Mouse (Mus musculus): ENCODE results near the gene Mon2. TPM values are rescaled to one million over a fixed set of nuclear protein-coding genes. Genes with fewer than 3 reads are reported as not detected.
"Not testable (repeated sequence)": the region's sequence is repeated elsewhere in the genome, so short reads cannot be mapped to it uniquely, and the experiment has no call there.

Gene Mon2
- polyA plus RNA-seq, 1 experiment, result 85.9 TPM

- Histone ChIP-seq H3K27ac (ENCODE audit: insufficient read depth, low read depth, low read length) (no peak overlapping the region), H3K4me3 (ENCODE audit: insufficient read depth, low read length) (no peak overlapping the region), H3K4me1 (ENCODE audit: control insufficient read depth, insufficient read depth, low read length) (no peaks in the 10 kb centered on the region)
- TF ChIP-seq POLR2A (IDR thresholded peaks at IDR 0.05; ENCODE audit: borderline replicate concordance, low read depth, low read length) (no peak), CTCF (IDR thresholded peaks at IDR 0.05; ENCODE audit: low read depth, low read length) (no peak)
Observed at GRCm38 (mm10) chr10:123032078-123032646, 44.1 kb downstream of the Mon2 start.

- Histone ChIP-seq H3K4me3 (ENCODE audit: insufficient read depth, low read length) (no peak overlapping the region), H3K4me1 (ENCODE audit: control insufficient read depth, insufficient read depth, low read length) (no peaks in the 10 kb centered on the region), H3K27ac (ENCODE audit: insufficient read depth, low read depth, low read length) (no peak overlapping the region)
- no peak for TF ChIP-seq POLR2A (IDR thresholded peaks at IDR 0.05; ENCODE audit: borderline replicate concordance, low read depth, low read length)
- TF ChIP-seq CTCF (IDR thresholded peaks at IDR 0.05; ENCODE audit: low read depth, low read length), result no peak
Observed at GRCm38 (mm10) chr10:123031449-123031848, 44.9 kb downstream of the Mon2 start.

DNA sequence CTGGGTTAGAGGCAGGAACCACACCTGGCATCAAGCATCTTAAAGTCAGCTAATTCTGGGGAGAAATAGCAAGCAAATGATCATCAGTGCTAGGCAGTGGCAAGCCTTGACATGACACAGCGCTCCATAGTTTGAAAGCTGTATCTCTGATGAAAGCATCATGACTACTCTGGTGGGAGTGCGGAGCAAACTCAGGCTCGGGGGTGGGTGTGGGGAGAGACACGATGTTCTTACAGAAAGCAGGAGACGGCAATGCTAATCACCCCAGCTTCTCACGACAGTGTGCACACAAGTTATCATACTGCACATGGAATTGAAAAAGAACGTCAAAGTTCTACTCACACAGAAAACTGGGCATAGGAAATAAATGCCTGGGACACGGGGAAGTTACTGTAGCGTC lies 45.7 kb downstream of the Mon2 start:
- no peak overlapping the region for H3K4me3 ChIP-seq (ENCODE audit: insufficient read depth, low read length)
- no peak overlapping the region for H3K27ac ChIP-seq (ENCODE audit: insufficient read depth, low read depth, low read length)
- no peaks in the 10 kb centered on the region for H3K4me1 ChIP-seq (ENCODE audit: control insufficient read depth, insufficient read depth, low read length)
- TF ChIP-seq POLR2A (IDR thresholded peaks at IDR 0.05; ENCODE audit: borderline replicate concordance, low read depth, low read length) (no peak), CTCF (IDR thresholded peaks at IDR 0.05; ENCODE audit: low read depth, low read length) (no peak)

DNA sequence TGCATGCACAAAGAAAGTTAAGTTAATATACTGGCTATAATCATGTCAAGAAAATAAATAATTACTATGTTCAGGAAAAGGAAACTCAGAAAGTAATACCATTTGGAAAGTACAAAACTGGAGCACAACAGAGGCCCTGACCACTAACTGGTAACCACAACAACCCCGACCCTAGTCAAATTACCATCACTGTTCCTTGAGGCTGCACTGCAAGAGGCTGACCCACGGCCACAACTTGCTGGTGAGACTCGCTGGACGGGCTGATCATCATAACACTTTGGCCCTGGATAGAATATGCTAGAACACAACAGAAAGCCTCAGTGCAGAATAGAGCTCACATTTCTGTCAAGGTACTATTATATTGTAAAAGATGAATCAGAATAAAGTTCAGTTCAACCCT lies 47.4 kb downstream of the Mon2 start:
- TF ChIP-seq CTCF (IDR thresholded peaks at IDR 0.05; ENCODE audit: low read depth, low read length), result no peak
- no peak for TF ChIP-seq POLR2A (IDR thresholded peaks at IDR 0.05; ENCODE audit: borderline replicate concordance, low read depth, low read length)
- no peaks in the 10 kb centered on the region for H3K4me1 ChIP-seq (ENCODE audit: control insufficient read depth, insufficient read depth, low read length)
- H3K27ac ChIP-seq (ENCODE audit: insufficient read depth, low read depth, low read length), result no peak overlapping the region
- no peak overlapping the region for H3K4me3 ChIP-seq (ENCODE audit: insufficient read depth, low read length)

- not testable (repeated sequence) for H3K4me1 ChIP-seq (ENCODE audit: control insufficient read depth, insufficient read depth, low read length); H3K4me3 ChIP-seq (ENCODE audit: insufficient read depth, low read length); H3K27ac ChIP-seq (ENCODE audit: insufficient read depth, low read depth, low read length)
Observed at GRCm38 (mm10) chr10:123026736-123027135, 49.6 kb downstream of the Mon2 start.

GRCm38 (mm10) chr10:123013435-123013834 lies 62.9 kb downstream of the Mon2 start:
- TF ChIP-seq POLR2A (IDR thresholded peaks at IDR 0.05; ENCODE audit: borderline replicate concordance, low read depth, low read length) (no peak), CTCF (IDR thresholded peaks at IDR 0.05; ENCODE audit: low read depth, low read length) (no peak)
- H3K27ac ChIP-seq (ENCODE audit: insufficient read depth, low read depth, low read length), result no peak overlapping the region
- H3K4me1 ChIP-seq (ENCODE audit: control insufficient read depth, insufficient read depth, low read length), result no peaks in the 10 kb centered on the region
- no peak overlapping the region for H3K4me3 ChIP-seq (ENCODE audit: insufficient read depth, low read length)

GRCm38 (mm10) chr10:123011421-123011820 lies 64.9 kb downstream of the Mon2 start:
- Histone ChIP-seq H3K27ac (ENCODE audit: insufficient read depth, low read depth, low read length) (no peak overlapping the region), H3K4me1 (ENCODE audit: control insufficient read depth, insufficient read depth, low read length) (no peaks in the 10 kb centered on the region), H3K4me3 (ENCODE audit: insufficient read depth, low read length) (no peak overlapping the region)
- TF ChIP-seq CTCF (IDR thresholded peaks at IDR 0.05; ENCODE audit: low read depth, low read length) (no peak), POLR2A (IDR thresholded peaks at IDR 0.05; ENCODE audit: borderline replicate concordance, low read depth, low read length) (no peak)

- H3K27ac ChIP-seq (ENCODE audit: insufficient read depth, low read depth, low read length), result no peak overlapping the region
- H3K4me1 ChIP-seq (ENCODE audit: control insufficient read depth, insufficient read depth, low read length), result no peaks in the 10 kb centered on the region
- H3K4me3 ChIP-seq (ENCODE audit: insufficient read depth, low read length), result no peak overlapping the region
- TF ChIP-seq POLR2A (IDR thresholded peaks at IDR 0.05; ENCODE audit: borderline replicate concordance, low read depth, low read length) (no peak), CTCF (IDR thresholded peaks at IDR 0.05; ENCODE audit: low read depth, low read length) (no peak)
Observed at GRCm38 (mm10) chr10:123005237-123006185, 70.8 kb downstream of the Mon2 start.

GRCm38 (mm10) chr10:123004475-123005236 lies 71.6 kb downstream of the Mon2 start:
- Histone ChIP-seq H3K4me3 (ENCODE audit: insufficient read depth, low read length) (no peak overlapping the region), H3K4me1 (ENCODE audit: control insufficient read depth, insufficient read depth, low read length) (no peaks in the 10 kb centered on the region), H3K27ac (ENCODE audit: insufficient read depth, low read depth, low read length) (no peak overlapping the region)
- TF ChIP-seq POLR2A (IDR thresholded peaks at IDR 0.05; ENCODE audit: borderline replicate concordance, low read depth, low read length), result no peak
- no peak for TF ChIP-seq CTCF (IDR thresholded peaks at IDR 0.05; ENCODE audit: low read depth, low read length)

DNA sequence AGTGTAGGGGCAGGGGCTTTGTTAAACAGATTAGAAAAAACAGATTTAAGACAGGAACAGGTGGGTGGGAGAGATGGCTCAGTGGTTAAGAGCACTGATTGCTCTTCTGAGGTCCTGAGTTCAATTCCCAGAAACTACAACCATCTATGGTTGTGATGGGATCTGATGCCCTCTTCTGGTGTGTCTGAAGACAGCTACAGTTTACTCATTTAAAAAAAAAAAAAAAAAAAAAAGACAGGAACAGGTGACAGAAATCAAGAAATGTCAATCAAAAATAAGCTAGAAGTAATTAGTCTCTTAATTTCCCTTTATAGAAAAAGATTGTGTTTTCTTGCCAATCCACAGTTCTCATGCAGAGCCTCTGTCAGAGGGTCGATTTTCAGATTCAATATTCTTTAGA lies 74.3 kb downstream of the Mon2 start:
- H3K4me1 ChIP-seq (ENCODE audit: control insufficient read depth, insufficient read depth, low read length), result no peaks in the 10 kb centered on the region
- H3K4me3 ChIP-seq (ENCODE audit: insufficient read depth, low read length), result no peak overlapping the region
- no peak overlapping the region for H3K27ac ChIP-seq (ENCODE audit: insufficient read depth, low read depth, low read length)
- TF ChIP-seq CTCF (IDR thresholded peaks at IDR 0.05; ENCODE audit: low read depth, low read length) (no peak), POLR2A (IDR thresholded peaks at IDR 0.05; ENCODE audit: borderline replicate concordance, low read depth, low read length) (no peak)

All from bone marrow macrophage, adult 2 months (primary cell).